Mouse (Mus musculus): ENCODE data around the gene Urm1. TPM values are rescaled to one million over a fixed set of nuclear protein-coding genes. Genes with fewer than 3 reads are reported as not detected.

The Urm1 gene
- polyA plus RNA-seq (2014; fragmentation: Illumina TruSeq; extraction: RNeasy Lipid Tissue Mini Kit (QIAGEN cat#74804); ENCODE audit: low read depth, low replicate concordance) = 4.9 TPM

GRCm38 (mm10) chr2:29820025-29820817 is at the start of gene Urm1:
Gene Urm1 (plus strand): TSS chr2:29820075.

GRCm38 (mm10) chr2:29787104-29787917 is 32.6 kb upstream of the Urm1 start, which contains the start of gene Coq4:
Gene Coq4 (plus strand): TSS chr2:29787493.

GRCm38 (mm10) chr2:29787937-29788681 is 31.8 kb upstream of the Urm1 start, which contains the start of gene Trub2:
Gene Trub2 (minus strand): TSS chr2:29788502.

GRCm38 (mm10) chr2:29802075-29802826 is 17.6 kb upstream of the Urm1 start, which contains the start of gene Slc27a4:
Gene Slc27a4 (plus strand): TSS chr2:29802634.

GRCm38 (mm10) chr2:29868949-29869645 is 49.2 kb downstream of the Urm1 start, which contains the start of gene Cercam:
Gene Cercam (plus strand): TSS chr2:29869164.

GRCm38 (mm10) chr2:29889066-29889944 is 69.4 kb downstream of the Urm1 start, which contains the start of gene Odf2:
Gene Odf2 (plus strand): TSS chr2:29889221.

Other genes starting within 250 kb of the Urm1 start
- gene Rapgef1, start 200.4 kb upstream of the Urm1 start, polyA plus RNA-seq (2014; fragmentation: Illumina TruSeq; extraction: RNeasy Lipid Tissue Mini Kit (QIAGEN cat#74804); ENCODE audit: low read depth, low replicate concordance) = 3.8 TPM
- gene Gm13420, start 68.4 kb upstream of the Urm1 start, polyA plus RNA-seq (2014; fragmentation: Illumina TruSeq; extraction: RNeasy Lipid Tissue Mini Kit (QIAGEN cat#74804); ENCODE audit: low read depth, low replicate concordance) = not detected
- gene Gm13547, start 60.8 kb upstream of the Urm1 start, polyA plus RNA-seq (2014; fragmentation: Illumina TruSeq; extraction: RNeasy Lipid Tissue Mini Kit (QIAGEN cat#74804); ENCODE audit: low read depth, low replicate concordance) = not detected
- gene Coq4, start 32.6 kb upstream of the Urm1 start, polyA plus RNA-seq (2014; fragmentation: Illumina TruSeq; extraction: RNeasy Lipid Tissue Mini Kit (QIAGEN cat#74804); ENCODE audit: low read depth, low replicate concordance) = 1.2 TPM
- gene Trub2, start 31.6 kb upstream of the Urm1 start, polyA plus RNA-seq (2014; fragmentation: Illumina TruSeq; extraction: RNeasy Lipid Tissue Mini Kit (QIAGEN cat#74804); ENCODE audit: low read depth, low replicate concordance) = 3.3 TPM
- gene Slc27a4, start 17.4 kb upstream of the Urm1 start, polyA plus RNA-seq (2014; fragmentation: Illumina TruSeq; extraction: RNeasy Lipid Tissue Mini Kit (QIAGEN cat#74804); ENCODE audit: low read depth, low replicate concordance) = 1.3 TPM
- gene Cercam, start 49.1 kb downstream of the Urm1 start, polyA plus RNA-seq (2014; fragmentation: Illumina TruSeq; extraction: RNeasy Lipid Tissue Mini Kit (QIAGEN cat#74804); ENCODE audit: low read depth, low replicate concordance) = not detected
- gene Odf2, start 69.1 kb downstream of the Urm1 start, polyA plus RNA-seq (2014; fragmentation: Illumina TruSeq; extraction: RNeasy Lipid Tissue Mini Kit (QIAGEN cat#74804); ENCODE audit: low read depth, low replicate concordance) = 2.8 TPM
- 12.1 TPM for gene Gle1, start 115.4 kb downstream of the Urm1 start, polyA plus RNA-seq (2014; fragmentation: Illumina TruSeq; extraction: RNeasy Lipid Tissue Mini Kit (QIAGEN cat#74804); ENCODE audit: low read depth, low replicate concordance)
- 9.0 TPM for gene Sptan1, start 145.5 kb downstream of the Urm1 start, polyA plus RNA-seq (2014; fragmentation: Illumina TruSeq; extraction: RNeasy Lipid Tissue Mini Kit (QIAGEN cat#74804); ENCODE audit: low read depth, low replicate concordance)
- 0.34 TPM for gene Wdr34, start 228.8 kb downstream of the Urm1 start, polyA plus RNA-seq (2014; fragmentation: Illumina TruSeq; extraction: RNeasy Lipid Tissue Mini Kit (QIAGEN cat#74804); ENCODE audit: low read depth, low replicate concordance)
- 144 TPM for gene Set, start 237.3 kb downstream of the Urm1 start, polyA plus RNA-seq (2014; fragmentation: Illumina TruSeq; extraction: RNeasy Lipid Tissue Mini Kit (QIAGEN cat#74804); ENCODE audit: low read depth, low replicate concordance)